Comparison of ENCODE assay signal across 18 mouse cellular contexts in genomic region chr8:54886987-54887785, GRCm38 (mm10). TPM values are rescaled to one million over a fixed set of nuclear protein-coding genes. Genes with fewer than 3 reads are reported as not detected.
DNase-seq lines count a peak whose midpoint lies in the region; ATAC-seq and TF ChIP-seq lines count a peak whose summit lies in the region.
"Had no signal": no experiment of that assay in that cellular context is flagged by ENCODE, and none has a peak within 500 bp of the region (broad histone marks: within the 10 kb centered on the region; RNA-seq: fewer than 3 reads in every experiment).

TSS of gene Wdr17 (minus strand) at chr8:54887184.

- intact Hi-C loops in left cerebral cortex, adult 2 months (cut with DNase I): loop anchor here (1.0 to 5.0 kb wide), 6 partner anchors 25 to 150 kb away; partner anchors contain the start of gene Gpm6a

- peak within 1 kb of the TSS; percentile 30; the same call in 1 of the 2 replicates for H3K27ac ChIP-seq in heart, embryonic 13.5 days (replicated peaks)
- H3K27ac ChIP-seq in heart, embryonic 10.5 days: no peak within 1 kb of the TSS
- H3K27ac ChIP-seq in neural tube, embryonic 14.5 days (ENCODE audit: low read depth, low read length): no peak within 1 kb of the TSS
- H3K27ac ChIP-seq in left cerebral cortex, adult 2 months: peak within 1 kb of the TSS; percentile 96
- H3K27ac ChIP-seq: embryonic facial prominence, embryonic 15.5 days; gastrocnemius, adult 2 months; liver, embryonic 15.5 days had no signal

- no peak for ATAC-seq in heart, embryonic 13.5 days (ENCODE audit: extremely low read depth, insufficient number of reproducible peaks, low FRiP score, low TSS enrichment)
- no peak for ATAC-seq in neural tube, embryonic 14.5 days (ENCODE audit: low read depth)
- no peak for ATAC-seq in granulocyte monocyte progenitor cell, adult 5-6 weeks (replicated peaks; ENCODE audit: poor library complexity, severe bottlenecking)
- ATAC-seq: activated CD4-positive, CD25-positive, alpha-beta regulatory T cell, adult 4 months had no signal

- H3K4me2 ChIP-seq in heart, embryonic 13.5 days: no peak within 1 kb of the TSS
- no peak within 1 kb of the TSS for H3K4me2 ChIP-seq in neural tube, embryonic 14.5 days (ENCODE audit: low read depth, low read length)
- H3K4me2 ChIP-seq: embryonic facial prominence, embryonic 15.5 days; heart, embryonic 11.5 days; liver, embryonic 15.5 days had no signal

- no peaks in the 10 kb centered on the region for H3K36me3 ChIP-seq in heart, embryonic 13.5 days
- no peaks in the 10 kb centered on the region for H3K36me3 ChIP-seq in heart, embryonic 10.5 days
- H3K36me3 ChIP-seq in neural tube, embryonic 14.5 days (ENCODE audit: control insufficient read depth, insufficient read depth, low read length): no peaks in the 10 kb centered on the region
- H3K36me3 ChIP-seq: embryonic facial prominence, embryonic 15.5 days; liver, embryonic 15.5 days had no signal

- no peak within 1 kb of the TSS for H3K4me3 ChIP-seq in heart, embryonic 13.5 days
- no peak within 1 kb of the TSS for H3K4me3 ChIP-seq in heart, embryonic 10.5 days
- H3K4me3 ChIP-seq in neural tube, embryonic 14.5 days (ENCODE audit: low read depth, low read length): no peak within 1 kb of the TSS
- H3K4me3 ChIP-seq in left cerebral cortex, adult 2 months: peak within 1 kb of the TSS; percentile 27
- H3K4me3 ChIP-seq: embryonic facial prominence, embryonic 15.5 days; gastrocnemius, adult 2 months; liver, embryonic 15.5 days had no signal

- no peak for DNase-seq in heart, embryonic 10.5 days (ENCODE audit: low spot score)
- DNase-seq in neural tube, embryonic 10.5 days (ENCODE audit: extremely low spot score, low spot score): no peak
- DNase-seq in left cerebral cortex, adult 2 months (ENCODE audit: extremely low spot score in 1 of 2, low spot score in 2 of 2): no peak
- peak; percentile 25 to 62 for DNase-seq in right cerebral cortex, postnatal 36 days (ENCODE audit: low spot score in 2 of 2)
- no peak for DNase-seq in thymus, postnatal 10 days (ENCODE audit: low spot score in 2 of 2)
- DNase-seq: gastrocnemius, adult 2 months; kidney, adult 11 months; kidney, postnatal 4 days; thymus, postnatal 4 days had no signal

- no peaks in the 10 kb centered on the region for H3K9me3 ChIP-seq in heart, embryonic 13.5 days
- no peaks in the 10 kb centered on the region for H3K9me3 ChIP-seq in heart, embryonic 10.5 days
- H3K9me3 ChIP-seq in neural tube, embryonic 14.5 days (ENCODE audit: control insufficient read depth, low read length): no peaks in the 10 kb centered on the region
- H3K9me3 ChIP-seq: embryonic facial prominence, embryonic 15.5 days; liver, embryonic 15.5 days had no signal

- H3K27me3 ChIP-seq in heart, embryonic 13.5 days (replicated peaks): no peaks in the 10 kb centered on the region
- no peaks in the 10 kb centered on the region for H3K27me3 ChIP-seq in heart, embryonic 10.5 days (ENCODE audit: insufficient read depth, poor library complexity, severe bottlenecking)
- H3K27me3 ChIP-seq in neural tube, embryonic 14.5 days (ENCODE audit: control insufficient read depth, insufficient read depth, low read length): no peaks in the 10 kb centered on the region
- H3K27me3 ChIP-seq: embryonic facial prominence, embryonic 15.5 days; liver, embryonic 15.5 days had no signal

- 71% methylated on average over 9 of the region's 9 CpGs for WGBS in heart, embryonic 13.5 days
- WGBS in heart, embryonic 10.5 days: 79% methylated on average over 9 of the region's 9 CpGs
- 89% methylated on average over 9 of the region's 9 CpGs for WGBS in neural tube, embryonic 14.5 days

- no peak within 1 kb of the TSS for H3K9ac ChIP-seq in heart, embryonic 13.5 days
- no peak within 1 kb of the TSS for H3K9ac ChIP-seq in neural tube, embryonic 14.5 days (replicated peaks; ENCODE audit: low read depth, low read length)
- H3K9ac ChIP-seq: embryonic facial prominence, embryonic 15.5 days; liver, embryonic 15.5 days had no signal

- no peak for TF ChIP-seq CTCF in left cerebral cortex, adult 2 months (IDR thresholded peaks at IDR 0.05)

- H3K4me1 ChIP-seq in heart, embryonic 13.5 days: 0 out of 2 replicates have a peak, but pooled peaks cover 4% of the 10 kb centered on the region
- no peaks in the 10 kb centered on the region for H3K4me1 ChIP-seq in heart, embryonic 10.5 days
- H3K4me1 ChIP-seq in neural tube, embryonic 14.5 days (ENCODE audit: control insufficient read depth, insufficient read depth, low read length): no peaks in the 10 kb centered on the region
- H3K4me1 ChIP-seq: embryonic facial prominence, embryonic 15.5 days; liver, embryonic 15.5 days had no signal

RNA-seq across cellular contexts. Expression of gene Wdr17, which starts in this region (rescaled TPM):
- 0.05 and 0.46 TPM in 2 replicates for polyA plus RNA-seq in heart, embryonic 13.5 days (2015; fragmentation: Nextera tagmentation; extraction: Ambion mirVana)
- 0.72 and 0.76 TPM in 2 replicates for polyA plus RNA-seq in heart, embryonic 10.5 days (2016; fragmentation: Nextera tagmentation; extraction: Ambion mirVana)
- 10.2 and 15.1 TPM in 2 replicates for polyA plus RNA-seq in neural tube, embryonic 14.5 days (2014; fragmentation: Nextera tagmentation; extraction: Ambion mirVana)
- 10 to 100 TPM; 40.9 to 44.5 TPM for total RNA-seq in left cerebral cortex, adult 2 months (2021)
- total RNA-seq in granulocyte monocyte progenitor cell, adult 5-6 weeks (2014; fragmentation: Nextera tagmentation): not detected in 2 replicates
- total RNA-seq in granulocyte monocyte progenitor cell, adult 5-6 weeks (2017): not detected in 2 replicates
- total RNA-seq: MEL had no signal
- polyA plus RNA-seq: C2C12; liver, embryonic 15.5 days had no signal

Comparison
In these comparisons a context has a peak if more than half of its experiments do, and no peak if none do; other contexts are left out.
1. RNA of gene Wdr17 (total RNA-seq): 40.9 to 44.5 TPM in left cerebral cortex, adult 2 months; not detected in granulocyte monocyte progenitor cell, adult 5-6 weeks; every median in the first group is over 10 times any median in the second.
2. H3K27ac ChIP-seq: peak in heart, embryonic 13.5 days (single experiment) and left cerebral cortex, adult 2 months (single experiment); none in heart, embryonic 10.5 days (single experiment) and neural tube, embryonic 14.5 days (single experiment).
3. DNase-seq: peak in right cerebral cortex, postnatal 36 days (2 of 2); none in heart, embryonic 10.5 days (single experiment), neural tube, embryonic 10.5 days (single experiment), left cerebral cortex, adult 2 months (0 of 2) and thymus, postnatal 10 days (0 of 2).